Mouse (Mus musculus) intestine, embryonic 14.5 days (tissue): Measurements from ENCODE around the gene Dcaf17. TPM values are rescaled to one million over a fixed set of nuclear protein-coding genes. Genes with fewer than 3 reads are reported as not detected.
A peak's percentile ranks its signal among the peaks of the same experiment; 100 is the strongest.

Experiments used
- ATAC-seq: fragments of 200-750 bp; cut with Nextera tagmentation; replicated peaks from 2 replicates; pipeline ENCODE4 v1.8.0; 2017; ENCODE audit warnings: low read depth, moderate number of reproducible peaks, moderate TSS enrichment, moderate library complexity; ENCODE audit not compliant: low FRiP score, low TSS enrichment
- DNase-seq: peaks from one replicate; pipeline ENCODE4 v3.0.0-alpha.2; 2018; ENCODE audit warnings: low spot score
- H3K27ac ChIP-seq: fragments of 300-500 bp; sonication (generic); 2 replicates; pipeline ENCODE4 v1.5.1; 2014; ENCODE audit warnings: low read depth, mild to moderate bottlenecking, control low read depth
- H3K27me3 ChIP-seq: fragments of 300-500 bp; sonication (generic); replicated peaks from 2 replicates; pipeline ENCODE4 v1.6.1; 2014; ENCODE audit warnings: low read length, control low read depth; ENCODE audit not compliant: control insufficient read depth, insufficient read depth
- H3K36me3 ChIP-seq: fragments of 300-500 bp; sonication (generic); 2 replicates; pipeline ENCODE4 v1.6.1; 2014; ENCODE audit warnings: low read length, control low read depth; ENCODE audit not compliant: control insufficient read depth, insufficient read depth
- H3K4me1 ChIP-seq: fragments of 300-500 bp; sonication (generic); replicated peaks from 2 replicates; pipeline ENCODE4 v1.6.1; 2014; ENCODE audit warnings: low read length, control low read depth, mixed read lengths; ENCODE audit not compliant: control insufficient read depth, insufficient read depth
- H3K4me2 ChIP-seq: fragments of 300-500 bp; sonication (generic); 2 replicates; pipeline ENCODE4 v1.6.1; 2014; ENCODE audit warnings: low read length
- H3K4me3 ChIP-seq: fragments of 300-500 bp; sonication (generic); 2 replicates; pipeline ENCODE4 v1.5.1; 2014; ENCODE audit warnings: low read depth, low read length, control low read depth, mixed read lengths
- H3K9ac ChIP-seq: fragments of 300-500 bp; sonication (generic); 2 replicates; pipeline ENCODE4 v1.6.1; 2014; ENCODE audit warnings: mild to moderate bottlenecking, low read length
- H3K9me3 ChIP-seq: fragments of 300-500 bp; sonication (generic); 2 replicates; pipeline ENCODE4 v1.6.1; 2016; ENCODE audit warnings: low read length, control low read depth; ENCODE audit not compliant: control insufficient read depth
- WGBS: fragments of 180-500 bp; shearing (Covaris S2); extraction: QIAGEN DNeasy Blood & Tissue Kit; methylation state at CpG from one replicate; pipeline ENCODE4 v1.1.7; 2014; 5-methylcytosine and 5-hydroxymethylcytosine counted together
- polyA plus RNA-seq: library from polyadenylated mRNA; unstranded; fragments of >200 nt; fragmentation: Nextera tagmentation; extraction: Ambion mirVana; gene quantifications from 2 replicates; pipeline ENCODE4 v1.2.1, GENCODE M21; 2014

Gene Dcaf17
- polyA plus RNA-seq, 1 experiment from 2014 or later = 37.5 TPM

DNA sequence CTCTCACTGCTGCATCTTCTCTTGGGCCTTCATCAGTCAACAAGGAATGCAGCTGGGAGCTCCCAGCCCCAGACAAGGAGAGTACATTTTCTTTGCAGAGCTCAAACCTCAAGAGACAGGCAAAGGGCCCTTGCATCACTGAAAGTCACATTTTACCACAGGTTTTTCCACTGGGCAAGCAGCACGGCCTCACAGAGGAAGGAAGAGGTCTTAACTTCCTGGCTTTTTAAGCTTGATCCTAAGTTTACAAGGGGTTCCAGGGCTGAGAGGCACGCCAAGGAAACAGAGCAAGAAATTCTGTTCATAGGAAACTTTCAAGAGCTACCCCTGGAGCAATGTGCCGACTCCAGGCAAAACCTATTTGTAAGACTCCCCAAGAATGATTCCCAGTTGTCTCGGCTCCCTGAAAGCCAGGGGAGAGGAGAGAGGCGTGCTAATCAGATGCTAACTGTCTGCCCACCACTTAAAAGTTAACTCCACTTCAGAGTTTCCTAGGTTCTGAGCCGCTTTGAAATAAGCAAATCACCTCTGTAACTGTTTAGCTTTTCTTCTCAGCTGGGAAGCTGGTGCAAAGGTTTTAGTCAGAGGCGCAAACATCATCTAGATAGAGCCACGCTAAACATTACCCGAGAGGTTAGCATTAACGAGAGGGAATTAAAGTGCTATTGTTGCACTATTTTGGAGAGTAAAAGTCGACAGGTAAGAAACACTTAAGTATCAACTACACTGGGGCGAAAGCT, 29.4 kb upstream of the Dcaf17 start:
- DNase-seq (no peak), ATAC-seq (no peak)
- no peak overlapping the region for H3K27ac ChIP-seq
- H3K9ac ChIP-seq = no peak overlapping the region
- H3K4me3 ChIP-seq = no peak overlapping the region
- H3K9me3 ChIP-seq = no peaks in the 10 kb centered on the region
- H3K4me2 ChIP-seq = no peak overlapping the region
- H3K4me1 ChIP-seq = no peaks in the 10 kb centered on the region; the same call in 1 of the 2 replicates
- 43% methylated on average over 12 of the region's 12 CpGs for WGBS
- no peaks in the 10 kb centered on the region for H3K27me3 ChIP-seq
- H3K36me3 ChIP-seq = no peaks in the 10 kb centered on the region

DNA sequence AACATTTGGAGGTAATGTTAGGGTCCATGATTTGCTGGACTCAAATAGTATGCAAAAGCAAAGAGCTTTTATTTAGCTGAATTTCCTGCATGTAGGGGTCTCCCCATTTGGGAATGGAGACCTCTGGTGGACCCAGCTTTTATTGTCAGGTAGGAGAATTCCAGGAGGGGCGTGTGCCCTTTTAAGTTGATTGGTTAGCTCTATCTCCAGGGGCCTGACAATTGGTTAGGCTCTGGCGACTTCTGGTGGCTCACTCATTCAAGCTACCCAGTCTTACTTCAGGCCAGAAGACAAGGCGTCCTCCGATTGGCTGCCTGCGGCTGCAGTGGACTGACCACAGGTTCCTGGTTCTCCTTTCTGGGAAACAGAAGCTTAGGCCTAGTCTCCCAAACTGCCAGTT, 28.3 kb upstream of the Dcaf17 start:
- WGBS = 44% methylated on average over 5 of the region's 5 CpGs
- DNase-seq = no peak
- peak; percentile 66; the same call in 1 of the 2 replicates for ATAC-seq

DNA sequence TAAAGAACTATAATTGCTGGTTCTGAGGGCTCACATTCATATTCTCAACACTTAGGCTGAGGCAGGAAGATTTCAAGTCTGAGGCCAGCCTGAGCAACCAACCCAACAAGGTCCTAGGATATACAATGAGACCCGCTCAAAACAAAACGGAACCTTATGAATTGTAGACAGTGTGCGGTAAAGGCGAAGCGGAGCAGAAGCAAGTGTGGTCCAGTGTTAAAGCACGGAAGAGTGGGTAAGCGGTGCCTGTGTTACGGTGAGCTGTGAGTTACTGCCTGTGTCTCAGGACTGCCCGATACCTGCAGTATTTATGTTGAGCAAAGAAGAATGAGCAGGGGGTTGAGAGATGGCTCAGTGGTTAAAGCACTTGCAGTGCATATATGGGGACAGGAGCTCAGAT, 27.5 kb upstream of the Dcaf17 start:
- ATAC-seq = no peak

More for the DNA sequence above, 28.3 kb upstream of the Dcaf17 start:
- H3K4me2 ChIP-seq = no peak overlapping the region
- H3K9me3 ChIP-seq = no peaks in the 10 kb centered on the region
- no peaks in the 10 kb centered on the region; the same call in 1 of the 2 replicates for H3K4me1 ChIP-seq
- H3K27me3 ChIP-seq = no peaks in the 10 kb centered on the region
- no peak overlapping the region for H3K27ac ChIP-seq
- H3K9ac ChIP-seq = no peak overlapping the region
- H3K4me3 ChIP-seq = no peak overlapping the region
- H3K36me3 ChIP-seq = no peaks in the 10 kb centered on the region

DNA sequence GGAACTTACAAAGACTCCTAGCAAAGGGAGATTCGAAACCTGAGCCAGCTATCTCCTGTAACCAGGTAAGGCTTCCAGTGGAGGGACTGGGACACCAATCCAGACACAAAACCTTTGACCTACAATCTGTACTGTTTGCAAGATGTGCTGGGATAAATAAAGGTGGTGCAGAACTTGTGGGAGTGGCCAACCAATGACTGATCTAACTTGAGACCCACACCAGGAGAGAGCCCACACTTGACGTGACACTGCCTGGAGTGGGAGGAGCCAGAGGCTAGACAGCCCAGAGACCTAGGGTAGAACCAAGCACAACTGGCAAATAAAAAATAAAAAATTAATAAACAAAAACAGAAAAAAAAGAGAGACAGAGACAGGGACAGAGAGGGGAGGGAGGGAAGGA, 24.5 kb upstream of the Dcaf17 start:
- H3K4me2 ChIP-seq = no peak overlapping the region
- DNase-seq (no peak), ATAC-seq (no peak)
- no peak overlapping the region for H3K27ac ChIP-seq
- 73% methylated on average over 2 of the region's 2 CpGs for whole genome bisulfite sequencing
- no peaks in the 10 kb centered on the region; the same call in 1 of the 2 replicates for H3K4me1 ChIP-seq
- H3K9ac ChIP-seq = no peak overlapping the region
- H3K27me3 ChIP-seq = no peaks in the 10 kb centered on the region
- no peak overlapping the region for H3K4me3 ChIP-seq
- no peaks in the 10 kb centered on the region for H3K36me3 ChIP-seq
- H3K9me3 ChIP-seq = no peaks in the 10 kb centered on the region

More for the DNA sequence above, 27.5 kb upstream of the Dcaf17 start:
- Histone ChIP-seq H3K9ac (no peak overlapping the region), H3K4me3 (no peak overlapping the region), H3K27ac (no peak overlapping the region), H3K36me3 (no peaks in the 10 kb centered on the region), H3K9me3 (no peaks in the 10 kb centered on the region), H3K27me3 (no peaks in the 10 kb centered on the region), H3K4me2 (no peak overlapping the region), H3K4me1 (no peaks in the 10 kb centered on the region; the same call in 1 of the 2 replicates)
- 97% methylated on average over 9 of the region's 9 CpGs for WGBS
- no peak for DNase-seq

DNA sequence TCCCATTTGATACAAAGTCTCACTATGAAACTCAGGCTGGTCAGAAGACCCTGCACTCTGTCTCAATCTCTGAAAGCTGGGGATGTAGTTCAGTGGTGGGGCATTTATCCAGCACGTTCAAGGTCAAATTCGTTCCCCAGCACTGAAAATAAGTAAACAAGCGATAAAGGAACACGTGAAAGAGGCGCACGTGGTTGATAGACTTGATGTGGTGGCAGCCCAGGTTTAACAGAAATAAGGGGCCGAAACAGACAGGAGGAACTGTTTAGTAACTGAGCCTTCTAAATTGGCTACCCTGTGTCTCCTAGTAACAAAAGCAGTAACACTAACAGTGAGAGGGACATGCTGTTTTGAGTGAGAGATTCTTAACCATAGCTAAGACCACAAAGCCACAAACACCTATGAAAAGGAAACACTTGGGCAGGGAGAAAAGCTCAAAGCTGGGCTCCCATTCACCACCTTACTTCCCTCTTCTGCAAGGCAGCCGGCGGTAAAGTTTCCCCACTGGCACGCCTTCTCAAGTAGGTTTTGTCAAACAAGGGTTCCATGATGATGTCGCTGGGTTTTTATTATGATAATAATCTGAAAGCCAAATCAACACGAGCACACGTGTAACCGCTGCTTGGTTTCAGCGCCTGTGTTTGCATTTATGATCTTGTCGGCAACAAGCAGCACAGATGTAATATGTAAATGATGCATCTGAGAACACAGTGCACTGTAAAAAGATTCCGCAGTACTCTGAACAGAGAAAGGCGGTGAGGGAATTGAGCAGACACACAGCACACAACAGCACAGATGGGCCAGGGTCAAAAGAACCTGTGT, 22.9 kb upstream of the Dcaf17 start:
- Histone ChIP-seq H3K27me3 (no peaks in the 10 kb centered on the region), H3K4me2 (no peak overlapping the region), H3K9me3 (no peaks in the 10 kb centered on the region), H3K36me3 (no peaks in the 10 kb centered on the region), H3K4me1 (no peaks in the 10 kb centered on the region), H3K9ac (no peak overlapping the region), H3K27ac (no peak overlapping the region), H3K4me3 (no peak overlapping the region)
- ATAC-seq (no peak), DNase-seq (no peak)
- 76% methylated on average over 18 of the region's 18 CpGs for WGBS

DNA sequence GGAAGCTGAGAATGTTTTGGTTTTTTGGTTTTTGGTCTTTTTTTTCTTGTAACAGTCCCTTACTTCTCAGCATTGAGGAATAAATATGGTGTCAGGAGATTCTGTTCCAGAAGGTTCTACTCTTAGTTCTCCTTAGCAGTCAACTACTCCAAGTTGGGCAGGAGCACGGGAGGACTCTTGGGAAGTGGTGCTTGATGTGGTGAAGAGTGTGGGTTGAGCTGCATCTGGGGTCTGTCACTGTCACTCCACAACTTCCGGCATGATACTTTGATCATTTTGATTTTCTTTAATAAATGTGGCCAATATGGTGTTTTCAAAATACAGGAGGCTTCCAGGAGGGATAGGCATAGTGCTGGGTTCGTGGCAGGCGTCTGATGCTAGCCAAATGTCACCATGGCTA, 22.1 kb upstream of the Dcaf17 start:
- Histone ChIP-seq H3K27me3 (no peaks in the 10 kb centered on the region), H3K4me2 (no peak overlapping the region), H3K4me3 (no peak overlapping the region), H3K27ac (no peak overlapping the region), H3K4me1 (no peaks in the 10 kb centered on the region), H3K9me3 (no peaks in the 10 kb centered on the region), H3K36me3 (no peaks in the 10 kb centered on the region), H3K9ac (no peak overlapping the region)
- ATAC-seq (no peak), DNase-seq (no peak)
- 75% methylated on average over 4 of the region's 4 CpGs for WGBS

DNA sequence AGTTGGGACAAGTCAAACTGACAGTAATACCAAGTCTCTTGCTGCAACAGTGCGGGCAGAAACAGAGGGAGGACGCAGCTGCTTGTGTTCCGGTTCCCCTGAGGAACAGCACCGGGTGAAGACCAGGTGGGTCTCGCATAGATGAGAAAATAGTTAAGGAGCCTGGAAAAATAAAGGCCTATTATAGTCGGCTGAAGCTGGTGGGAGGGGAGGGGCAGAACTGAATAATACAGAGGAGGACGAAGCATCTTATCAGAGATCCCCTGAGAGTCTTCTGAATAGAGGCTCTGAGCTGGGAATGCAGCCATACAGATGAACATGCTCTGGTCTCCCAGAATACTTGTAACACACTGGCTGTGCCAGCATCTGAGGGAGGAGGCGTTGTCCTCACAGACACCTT, 21.1 kb upstream of the Dcaf17 start:
- Histone ChIP-seq H3K36me3 (no peaks in the 10 kb centered on the region), H3K4me1 (no peaks in the 10 kb centered on the region), H3K27me3 (no peaks in the 10 kb centered on the region), H3K4me3 (no peak overlapping the region), H3K9ac (no peak overlapping the region), H3K9me3 (no peaks in the 10 kb centered on the region), H3K27ac (no peak overlapping the region), H3K4me2 (no peak overlapping the region)
- DNase-seq = no peak
- 85% methylated on average over 8 of the region's 8 CpGs for WGBS
- no peak for ATAC-seq

DNA sequence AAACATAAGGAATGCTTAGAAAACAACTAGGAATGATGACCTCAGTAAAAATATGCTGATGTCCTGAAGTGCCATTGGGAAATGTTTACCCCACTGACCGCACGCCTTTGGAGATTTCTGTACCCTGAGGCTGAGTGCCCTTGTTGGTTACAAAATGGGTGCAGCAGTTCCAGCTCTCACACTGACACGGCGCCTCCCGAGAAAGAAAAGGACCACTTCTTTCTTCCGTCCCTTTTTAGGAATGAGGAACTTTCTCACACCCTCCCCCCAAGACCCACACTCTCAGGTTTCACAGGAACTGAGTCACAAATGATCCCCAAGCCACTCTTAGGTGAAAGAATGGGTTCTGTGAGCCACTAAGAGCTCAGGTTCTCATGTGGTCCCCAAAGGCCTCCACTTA, 17.7 kb upstream of the Dcaf17 start:
- Histone ChIP-seq H3K4me3 (no peak overlapping the region), H3K27me3 (no peaks in the 10 kb centered on the region), H3K4me1 (peaks cover 4% of the 10 kb centered on the region; the same call in 1 of the 2 replicates), H3K9me3 (no peaks in the 10 kb centered on the region), H3K4me2 (no peak overlapping the region), H3K27ac (no peak overlapping the region), H3K36me3 (no peaks in the 10 kb centered on the region), H3K9ac (no peak overlapping the region)
- no peak for DNase-seq
- WGBS = 81% methylated on average over 6 of the region's 6 CpGs
- no peak for ATAC-seq
